In the genomic region with DNA sequence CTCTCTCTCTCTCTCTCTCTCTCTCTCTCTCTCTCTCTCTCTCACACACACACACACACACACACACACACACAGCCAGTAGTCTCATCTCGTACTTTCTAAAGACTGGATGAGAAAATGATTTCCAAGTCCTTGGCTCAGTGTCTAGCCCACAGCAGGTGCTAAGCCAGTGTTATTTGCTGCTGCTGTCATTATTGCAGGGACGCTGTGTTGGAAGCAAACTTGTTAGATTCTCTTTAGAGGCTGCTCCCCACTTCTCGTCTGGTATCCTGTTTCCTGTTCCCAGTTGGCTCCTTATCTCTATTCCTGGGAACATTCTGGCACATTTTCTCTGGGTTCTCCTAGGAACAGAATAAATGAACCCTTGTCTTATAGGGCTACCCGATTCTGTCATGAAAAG, we compare ENCODE assay signal across 20 mouse cellular contexts.
DNase-seq lines count a peak whose midpoint lies in the region; ATAC-seq lines count a peak whose summit lies in the region.
"Had no signal": no experiment of that assay in that cellular context is flagged by ENCODE, and none has a peak within 500 bp of the region (broad histone marks: within the 10 kb centered on the region; RNA-seq: fewer than 3 reads in every experiment).

No protein-coding gene starts in this region.

- H3K4me2 ChIP-seq in heart, embryonic 12.5 days, result no peak overlapping the region
- H3K4me2 ChIP-seq: heart, embryonic 13.5 days; hindbrain, embryonic 14.5 days; limb, embryonic 15.5 days; liver, embryonic 15.5 days; midbrain, embryonic 11.5 days; neural tube, embryonic 12.5 days had no signal

- H3K27me3 ChIP-seq in heart, embryonic 12.5 days (replicated peaks), result no peaks in the 10 kb centered on the region
- H3K27me3 ChIP-seq: heart, embryonic 13.5 days; limb, embryonic 15.5 days; liver, embryonic 15.5 days; neural tube, embryonic 12.5 days had no signal

- no peaks in the 10 kb centered on the region for H3K36me3 ChIP-seq in heart, embryonic 12.5 days
- H3K36me3 ChIP-seq: embryonic facial prominence, embryonic 10.5 days; heart, embryonic 13.5 days; limb, embryonic 15.5 days; liver, embryonic 15.5 days; neural tube, embryonic 12.5 days had no signal

- no peaks in the 10 kb centered on the region for H3K9me3 ChIP-seq in heart, embryonic 12.5 days (replicated peaks)
- H3K9me3 ChIP-seq: embryonic facial prominence, embryonic 10.5 days; heart, embryonic 13.5 days; limb, embryonic 15.5 days; liver, embryonic 15.5 days; neural tube, embryonic 12.5 days had no signal

- 31% methylated on average over 4 of the region's 4 CpGs for WGBS in heart, embryonic 12.5 days

- H3K27ac ChIP-seq in heart, embryonic 12.5 days (ENCODE audit: poor library complexity, severe bottlenecking), result no peak overlapping the region
- H3K27ac ChIP-seq: embryonic facial prominence, embryonic 10.5 days; heart, embryonic 13.5 days; hindbrain, embryonic 14.5 days; limb, embryonic 15.5 days; liver, embryonic 15.5 days; neural tube, embryonic 12.5 days had no signal

- intact Hi-C loops in left cerebral cortex, postnatal 25 days (cut with DNase I), result no loop called here

- H3K4me1 ChIP-seq in heart, embryonic 12.5 days (replicated peaks), result 0 out of 2 replicates have a peak, but pooled peaks cover 7% of the 10 kb centered on the region
- H3K4me1 ChIP-seq: embryonic facial prominence, embryonic 10.5 days; heart, embryonic 13.5 days; limb, embryonic 15.5 days; liver, embryonic 15.5 days; neural tube, embryonic 12.5 days had no signal

- H3K4me3 ChIP-seq in heart, embryonic 12.5 days, result no peak overlapping the region
- H3K4me3 ChIP-seq: embryonic facial prominence, embryonic 10.5 days; heart, embryonic 13.5 days; limb, embryonic 15.5 days; liver, embryonic 15.5 days; neural tube, embryonic 12.5 days had no signal

- 0 out of 2 replicates have a peak, but pooled peaks have one; percentile 38 for ATAC-seq in frontal cortex, adult (ENCODE audit: low TSS enrichment)
- no peak for ATAC-seq in heart, embryonic 12.5 days (ENCODE audit: insufficient number of reproducible peaks, low FRiP score)
- ATAC-seq: intestine, embryonic 16.5 days had no signal

- no peak for DNase-seq in frontal cortex, postnatal 25 days (ENCODE audit: low spot score in 2 of 2)
- peak; percentile 20 to 40 for DNase-seq in left cerebral cortex, postnatal 25 days (ENCODE audit: low spot score in 2 of 2)
- DNase-seq in left cerebral cortex, adult 18-20 months (ENCODE audit: low spot score in 2 of 2), result no peak
- peak; percentile 6 to 29 for DNase-seq in frontal cortex, postnatal 36 days (ENCODE audit: low spot score in 2 of 2)
- DNase-seq in telencephalon, adult 2 months (ENCODE audit: low read depth, low spot score), result peak; percentile 53
- DNase-seq: adrenal gland, postnatal 36 days; cerebellum, adult 2 months; kidney, postnatal 36 days; spleen, adult 18-20 months; thymus, adult 18-20 months had no signal

- no peak overlapping the region for H3K9ac ChIP-seq in heart, embryonic 12.5 days
- H3K9ac ChIP-seq: heart, embryonic 13.5 days; hindbrain, embryonic 14.5 days; limb, embryonic 15.5 days; liver, embryonic 15.5 days; neural tube, embryonic 12.5 days had no signal

Comparison
In these comparisons a context has a peak if more than half of its experiments do, and no peak if none do; other contexts are left out.
1. DNase-seq: peak in left cerebral cortex, postnatal 25 days (2 of 2), frontal cortex, postnatal 36 days (2 of 2) and telencephalon, adult 2 months (single experiment); none in frontal cortex, postnatal 25 days (0 of 2) and left cerebral cortex, adult 18-20 months (0 of 2).